10 mouse cellular contexts compared by ENCODE assay signal in genomic region chr11:32218501-32219050, GRCm38 (mm10). TPM values are rescaled to one million over a fixed set of nuclear protein-coding genes. Genes with fewer than 3 reads are reported as not detected.
DNase-seq lines count a peak whose midpoint lies in the region; ATAC-seq and TF ChIP-seq lines count a peak whose summit lies in the region.
"Had no signal": no experiment of that assay in that cellular context is flagged by ENCODE, and none has a peak within 500 bp of the region (broad histone marks: within the 10 kb centered on the region; RNA-seq: fewer than 3 reads in every experiment).

No protein-coding gene starts in this region.

- H3K4me2 ChIP-seq in hindbrain, postnatal 0 days (ENCODE audit: low read depth, low read length): no peak overlapping the region
- H3K4me2 ChIP-seq: midbrain, embryonic 12.5 days had no signal

- no peak overlapping the region for H3K4me3 ChIP-seq in heart, adult 2 months
- H3K4me3 ChIP-seq in hindbrain, postnatal 0 days (ENCODE audit: low read length): no peak overlapping the region
- H3K4me3 ChIP-seq: midbrain, embryonic 12.5 days had no signal

- no peak for DNase-seq in heart, adult 2 months
- DNase-seq in heart, postnatal 36 days: no peak
- peak; percentile 61 for DNase-seq in 3T3-L1 (ENCODE audit: low read depth, low spot score)
- DNase-seq in brain, embryonic 14.5 days (ENCODE audit: low read depth): peak; percentile 55
- DNase-seq in hindbrain, postnatal 0 days (ENCODE audit: low spot score): peak; percentile 53
- no peak for DNase-seq in spleen, postnatal 4 days (ENCODE audit: low spot score in 2 of 2)
- DNase-seq in gastrocnemius, adult 18-20 months (ENCODE audit: low spot score): no peak
- no peak for DNase-seq in kidney, adult 18-20 months

- no peaks in the 10 kb centered on the region for H3K36me3 ChIP-seq in heart, adult 2 months (ENCODE audit: control insufficient read depth, insufficient read depth, low read length)
- peaks cover 5% of the 10 kb centered on the region; the same call in 1 of the 2 replicates for H3K36me3 ChIP-seq in hindbrain, postnatal 0 days (ENCODE audit: insufficient read depth, low read length)
- H3K36me3 ChIP-seq: midbrain, embryonic 12.5 days had no signal

- ATAC-seq in hindbrain, postnatal 0 days: peak; percentile 31; the same call in 1 of the 2 replicates

- H3K9ac ChIP-seq in heart, adult 2 months (ENCODE audit: low read depth, low read length): no peak overlapping the region
- H3K9ac ChIP-seq in hindbrain, postnatal 0 days (replicated peaks; ENCODE audit: low read length): no peak overlapping the region
- H3K9ac ChIP-seq: midbrain, embryonic 12.5 days had no signal

- TF ChIP-seq CTCF in heart, adult 2 months (IDR thresholded peaks at IDR 0.05): no peak
- TF ChIP-seq CTCF in brain, embryonic 14.5 days (IDR thresholded peaks at IDR 0.05; ENCODE audit: borderline replicate concordance, extremely low read depth, insufficient read depth, insufficient read length): no peak
- no peak for TF ChIP-seq CTCF in hindbrain, postnatal 0 days (IDR thresholded peaks at IDR 0.05; ENCODE audit: low read depth)

- H3K9me3 ChIP-seq in hindbrain, postnatal 0 days (ENCODE audit: low read length): no peaks in the 10 kb centered on the region
- H3K9me3 ChIP-seq: midbrain, embryonic 12.5 days had no signal

- WGBS in heart, adult 2 months: 49% methylated on average over 6 of the region's 6 CpGs
- 45% methylated on average over 6 of the region's 6 CpGs for WGBS in hindbrain, postnatal 0 days

- TF ChIP-seq POLR2A in heart, adult 2 months (IDR thresholded peaks at IDR 0.05; ENCODE audit: insufficient read depth, low read depth, low read length): no peak
- TF ChIP-seq POLR2A in brain, embryonic 14.5 days (IDR thresholded peaks at IDR 0.05; ENCODE audit: borderline replicate concordance, extremely low read depth, insufficient read depth, insufficient read length, poor library complexity, severe bottlenecking): no peak

- no peaks in the 10 kb centered on the region; the same call in none of the 2 replicates for H3K79me2 ChIP-seq in heart, adult 2 months (replicated peaks; ENCODE audit: control insufficient read depth, insufficient read depth, low read length)

- peaks cover 10% of the 10 kb centered on the region for H3K4me1 ChIP-seq in heart, adult 2 months (ENCODE audit: control insufficient read depth, insufficient read depth, low read length)
- peaks cover 8% of the 10 kb centered on the region; the same call in 1 of the 2 replicates for H3K4me1 ChIP-seq in hindbrain, postnatal 0 days (ENCODE audit: insufficient read depth, low read length)

- intact Hi-C loops in heart, adult 2 months (cut with DNase I): loop anchor here (10.0 kb wide), 1 partner anchor 106 kb away; no protein-coding TSS in a partner anchor
- intact Hi-C loops in heart, postnatal 36 days (cut with DNase I): no loop called here

- H3K27me3 ChIP-seq in heart, adult 2 months (ENCODE audit: control insufficient read depth, insufficient read depth, low read length): no peaks in the 10 kb centered on the region
- peaks cover 3% of the 10 kb centered on the region; the same call in 1 of the 2 replicates for H3K27me3 ChIP-seq in hindbrain, postnatal 0 days (ENCODE audit: insufficient read depth, low read length)

- no peak for TF ChIP-seq EP300 in heart, adult 2 months (IDR thresholded peaks at IDR 0.05; ENCODE audit: insufficient read depth, low read depth, low read length)

- peak overlapping the region; percentile 20 for H3K27ac ChIP-seq in heart, adult 2 months
- H3K27ac ChIP-seq in hindbrain, postnatal 0 days: no peak overlapping the region
- H3K27ac ChIP-seq: midbrain, embryonic 12.5 days had no signal

RNA-seq across cellular contexts. Expression of gene Rhbdf1, which starts 3.5 kb away (rescaled TPM):
- total RNA-seq in heart, adult 2 months (2021): 10 to 100 TPM; 22.8 to 23.9 TPM
- polyA plus RNA-seq in heart, adult 2 months (2012; rRNA removed): 70.3 and 92.8 TPM in 2 replicates
- total RNA-seq in heart, postnatal 36 days (2021): 10 to 100 TPM; 24.3 to 25.1 TPM
- polyA plus RNA-seq in brain, embryonic 14.5 days (2012; rRNA removed): 39.7 and 44.3 TPM in 2 replicates
- 65.4 and 97.4 TPM in 2 replicates for total RNA-seq in hindbrain, postnatal 0 days (2014; rRNA removed)
- 22.8 and 22.9 TPM in 2 replicates for polyA plus RNA-seq in hindbrain, postnatal 0 days (2015; fragmentation: Nextera tagmentation; extraction: Ambion mirVana)
- 10 to 100 TPM; 17.8 to 17.9 TPM for total RNA-seq in gastrocnemius, adult 18-20 months (2021)

RNA-seq across cellular contexts. Expression of gene Mpg, which starts 7.7 kb away (rescaled TPM):
- 1 to 10 TPM; 5.1 to 6.2 TPM for total RNA-seq in heart, adult 2 months (2021)
- polyA plus RNA-seq in heart, adult 2 months (2012; rRNA removed): 5.2 and 6.0 TPM in 2 replicates
- total RNA-seq in heart, postnatal 36 days (2021): 1 to 10 TPM; 6.7 TPM
- 18.6 and 21.3 TPM in 2 replicates for polyA plus RNA-seq in brain, embryonic 14.5 days (2012; rRNA removed)
- total RNA-seq in hindbrain, postnatal 0 days (2014; rRNA removed): 24.5 and 30.0 TPM in 2 replicates
- 27.7 TPM in 2 replicates for polyA plus RNA-seq in hindbrain, postnatal 0 days (2015; fragmentation: Nextera tagmentation; extraction: Ambion mirVana)
- total RNA-seq in gastrocnemius, adult 18-20 months (2021): 1 to 10 TPM; 4.1 to 4.4 TPM

RNA-seq across cellular contexts. Expression of gene Snrnp25, which starts 13.4 kb away (rescaled TPM):
- 10 to 100 TPM; 10.0 to 13.3 TPM for total RNA-seq in heart, adult 2 months (2021)
- 11.8 and 13.8 TPM in 2 replicates for polyA plus RNA-seq in heart, adult 2 months (2012; rRNA removed)
- total RNA-seq in heart, postnatal 36 days (2021): 10 to 100 TPM; 11.1 to 12.2 TPM
- 38.8 and 52.4 TPM in 2 replicates for polyA plus RNA-seq in brain, embryonic 14.5 days (2012; rRNA removed)
- 18.1 and 21.7 TPM in 2 replicates for total RNA-seq in hindbrain, postnatal 0 days (2014; rRNA removed)
- polyA plus RNA-seq in hindbrain, postnatal 0 days (2015; fragmentation: Nextera tagmentation; extraction: Ambion mirVana): 52.6 and 61.3 TPM in 2 replicates
- 10 to 100 TPM in 1 of 2 experiments, 1 to 10 TPM in 1; 9.3 to 12.1 TPM for total RNA-seq in gastrocnemius, adult 18-20 months (2021)

RNA-seq across cellular contexts. Expression of gene Il9r, which starts 18.5 kb away (rescaled TPM):
- total RNA-seq in heart, adult 2 months (2021): not detected
- polyA plus RNA-seq in heart, adult 2 months (2012; rRNA removed): 0.03 and 0.37 TPM in 2 replicates
- total RNA-seq in heart, postnatal 36 days (2021): under 1 TPM in 1 of 2 experiments, not detected in 1; 0.11 TPM
- polyA plus RNA-seq in brain, embryonic 14.5 days (2012; rRNA removed): 0.11 TPM in 1 of 2 replicates, not detected in the other
- total RNA-seq in hindbrain, postnatal 0 days (2014; rRNA removed): not detected in 2 replicates
- polyA plus RNA-seq in hindbrain, postnatal 0 days (2015; fragmentation: Nextera tagmentation; extraction: Ambion mirVana): not detected in 2 replicates
- total RNA-seq in gastrocnemius, adult 18-20 months (2021): not detected
- total RNA-seq: layer of hippocampus, postnatal 10 days had no signal
- polyA plus RNA-seq: midbrain, embryonic 12.5 days had no signal

RNA-seq across cellular contexts. Expression of gene Nprl3, which starts 48.9 kb away (rescaled TPM):
- 10 to 100 TPM; 27.1 to 27.2 TPM for total RNA-seq in heart, adult 2 months (2021)
- 59.5 and 79.9 TPM in 2 replicates for polyA plus RNA-seq in heart, adult 2 months (2012; rRNA removed)
- total RNA-seq in heart, postnatal 36 days (2021): 10 to 100 TPM; 26.1 to 28.5 TPM
- 84.0 and 116 TPM in 2 replicates for polyA plus RNA-seq in brain, embryonic 14.5 days (2012; rRNA removed)
- total RNA-seq in hindbrain, postnatal 0 days (2014; rRNA removed): 38.4 and 53.0 TPM in 2 replicates
- 39.2 and 39.8 TPM in 2 replicates for polyA plus RNA-seq in hindbrain, postnatal 0 days (2015; fragmentation: Nextera tagmentation; extraction: Ambion mirVana)
- total RNA-seq in gastrocnemius, adult 18-20 months (2021): 10 to 100 TPM; 20.1 to 27.4 TPM

Comparison
In these comparisons a context has a peak if more than half of its experiments do, and no peak if none do; other contexts are left out.
1. DNase-seq: peak in 3T3-L1 (single experiment), brain, embryonic 14.5 days (single experiment) and hindbrain, postnatal 0 days (single experiment); none in heart, adult 2 months (0 of 2), heart, postnatal 36 days (0 of 2), spleen, postnatal 4 days (0 of 2), gastrocnemius, adult 18-20 months (single experiment) and kidney, adult 18-20 months (single experiment).